Mouse (Mus musculus): ENCODE measurements at regions not wholly inside any gene's neighbourhood (a gene's known extent, or its start where the extent isn't known, plus 50 kb on each side); places are given as distances from the start of the nearest gene placed in this dataset.

GRCm38 (mm10) chr8:127890729-127891128 lies 467.7 kb upstream of the Nrp1 start:
- Histone ChIP-seq H3K36me3 (ENCODE audit: insufficient read depth) (no peaks in the 10 kb centered on the region), H3K4me1 (ENCODE audit: insufficient read depth) (no peaks in the 10 kb centered on the region), H3K4me3 (ENCODE audit: low read depth, low read length) (no peak overlapping the region), H3K27ac (ENCODE audit: low read depth, low read length) (no peak overlapping the region), H3K9ac (no peak overlapping the region), H3K9me3 (ENCODE audit: low read length) (no peaks in the 10 kb centered on the region), H3K27me3 (ENCODE audit: insufficient read depth, low read length) (no peaks in the 10 kb centered on the region; the same call in 1 of the 2 replicates), H3K4me2 (ENCODE audit: low read depth) (no peak overlapping the region)
- no peak for TF ChIP-seq CTCF (IDR thresholded peaks at IDR 0.05; ENCODE audit: low read depth)
- 64% methylated on average over 6 of the region's 6 CpGs for WGBS
- no peak for ATAC-seq
- DNase-seq, result no peak

GRCm38 (mm10) chr8:127894284-127894683 lies 464.1 kb upstream of the Nrp1 start:
- Histone ChIP-seq H3K9me3 (ENCODE audit: low read length) (no peaks in the 10 kb centered on the region), H3K4me1 (ENCODE audit: insufficient read depth) (no peaks in the 10 kb centered on the region), H3K4me3 (ENCODE audit: low read depth, low read length) (no peak overlapping the region), H3K27me3 (ENCODE audit: insufficient read depth, low read length) (no peaks in the 10 kb centered on the region), H3K4me2 (ENCODE audit: low read depth) (no peak overlapping the region), H3K9ac (no peak overlapping the region), H3K27ac (ENCODE audit: low read depth, low read length) (no peak overlapping the region), H3K36me3 (ENCODE audit: insufficient read depth) (no peaks in the 10 kb centered on the region)
- no peak for DNase-seq
- TF ChIP-seq CTCF (IDR thresholded peaks at IDR 0.05; ENCODE audit: low read depth), result no peak
- ATAC-seq, result no peak

- no peaks in the 10 kb centered on the region for H3K27me3 ChIP-seq (ENCODE audit: insufficient read depth, low read length)
- no peak for TF ChIP-seq CTCF (IDR thresholded peaks at IDR 0.05; ENCODE audit: low read depth)
- WGBS, result 62% methylated on average over 5 of the region's 5 CpGs
- no peaks in the 10 kb centered on the region for H3K4me1 ChIP-seq (ENCODE audit: insufficient read depth)
- H3K9ac ChIP-seq, result no peak overlapping the region
- DNase-seq (no peak), ATAC-seq (no peak)
- no peak overlapping the region for H3K4me3 ChIP-seq (ENCODE audit: low read depth, low read length)
- no peaks in the 10 kb centered on the region for H3K36me3 ChIP-seq (ENCODE audit: insufficient read depth)
- no peaks in the 10 kb centered on the region for H3K9me3 ChIP-seq (ENCODE audit: low read length)
- H3K27ac ChIP-seq (ENCODE audit: low read depth, low read length), result no peak overlapping the region
- H3K4me2 ChIP-seq (ENCODE audit: low read depth), result no peak overlapping the region
Observed at GRCm38 (mm10) chr8:127908436-127908835, 450.0 kb upstream of the Nrp1 start.

GRCm38 (mm10) chr8:127909580-127909979 lies 448.8 kb upstream of the Nrp1 start:
- no peaks in the 10 kb centered on the region for H3K36me3 ChIP-seq (ENCODE audit: insufficient read depth)
- 93% methylated on average over 2 of the region's 2 CpGs for WGBS
- H3K27me3 ChIP-seq (ENCODE audit: insufficient read depth, low read length), result no peaks in the 10 kb centered on the region
- H3K4me2 ChIP-seq (ENCODE audit: low read depth), result no peak overlapping the region
- H3K9me3 ChIP-seq (ENCODE audit: low read length), result no peaks in the 10 kb centered on the region
- no peak for ATAC-seq
- no peak overlapping the region for H3K9ac ChIP-seq
- no peak for DNase-seq
- peaks cover 5% of the 10 kb centered on the region; the same call in 1 of the 2 replicates for H3K4me1 ChIP-seq (ENCODE audit: insufficient read depth)
- no peak for TF ChIP-seq CTCF (IDR thresholded peaks at IDR 0.05; ENCODE audit: low read depth)
- no peak overlapping the region for H3K4me3 ChIP-seq (ENCODE audit: low read depth, low read length)
- H3K27ac ChIP-seq (ENCODE audit: low read depth, low read length), result no peak overlapping the region

- H3K4me3 ChIP-seq (ENCODE audit: low read depth, low read length), result no peak overlapping the region
Observed at GRCm38 (mm10) chr8:127914086-127914485, 444.3 kb upstream of the Nrp1 start.

GRCm38 (mm10) chr8:127914914-127915313 lies 443.5 kb upstream of the Nrp1 start:
- peaks cover 8% of the 10 kb centered on the region for H3K4me1 ChIP-seq (ENCODE audit: insufficient read depth)
- no peaks in the 10 kb centered on the region for H3K27me3 ChIP-seq (ENCODE audit: insufficient read depth, low read length)
- H3K9ac ChIP-seq, result no peak overlapping the region
- H3K36me3 ChIP-seq (ENCODE audit: insufficient read depth), result no peaks in the 10 kb centered on the region
- H3K9me3 ChIP-seq (ENCODE audit: low read length), result no peaks in the 10 kb centered on the region
- H3K4me3 ChIP-seq (ENCODE audit: low read depth, low read length), result no peak overlapping the region
- no peak overlapping the region for H3K27ac ChIP-seq (ENCODE audit: low read depth, low read length)
- H3K4me2 ChIP-seq (ENCODE audit: low read depth), result no peak overlapping the region
- WGBS, result 66% methylated on average over 2 of the region's 2 CpGs
- ATAC-seq (0 out of 2 replicates have a peak, but pooled peaks have one; percentile 8), DNase-seq (no peak)
- TF ChIP-seq CTCF (IDR thresholded peaks at IDR 0.05; ENCODE audit: low read depth), result no peak

More at GRCm38 (mm10) chr8:127914086-127914485, 444.3 kb upstream of the Nrp1 start:
- peak; percentile 23 for DNase-seq
- no peak for TF ChIP-seq CTCF (IDR thresholded peaks at IDR 0.05; ENCODE audit: low read depth)
- Histone ChIP-seq H3K27me3 (ENCODE audit: insufficient read depth, low read length) (no peaks in the 10 kb centered on the region), H3K27ac (ENCODE audit: low read depth, low read length) (no peak overlapping the region), H3K4me2 (ENCODE audit: low read depth) (no peak overlapping the region), H3K36me3 (ENCODE audit: insufficient read depth) (no peaks in the 10 kb centered on the region), H3K9me3 (ENCODE audit: low read length) (no peaks in the 10 kb centered on the region), H3K4me1 (ENCODE audit: insufficient read depth) (peaks cover 8% of the 10 kb centered on the region), H3K9ac (no peak overlapping the region)
- no peak for ATAC-seq
- WGBS, result 49% methylated on average over 3 of the region's 3 CpGs

GRCm38 (mm10) chr8:127915591-127916028 lies 442.8 kb upstream of the Nrp1 start:
- ATAC-seq (peak; percentile 88), DNase-seq (peak; percentile 49)
- no peak overlapping the region for H3K4me2 ChIP-seq (ENCODE audit: low read depth)
- peaks cover 8% of the 10 kb centered on the region for H3K4me1 ChIP-seq (ENCODE audit: insufficient read depth)
- H3K27ac ChIP-seq (ENCODE audit: low read depth, low read length), result 0 out of 2 replicates have a peak overlapping the region, but pooled peaks have one; percentile 16
- no peak for TF ChIP-seq CTCF (IDR thresholded peaks at IDR 0.05; ENCODE audit: low read depth)
- H3K9me3 ChIP-seq (ENCODE audit: low read length), result no peaks in the 10 kb centered on the region
- H3K4me3 ChIP-seq (ENCODE audit: low read depth, low read length), result no peak overlapping the region
- H3K9ac ChIP-seq, result no peak overlapping the region
- H3K27me3 ChIP-seq (ENCODE audit: insufficient read depth, low read length), result no peaks in the 10 kb centered on the region
- WGBS, result 34% methylated on average over 2 of the region's 2 CpGs
- H3K36me3 ChIP-seq (ENCODE audit: insufficient read depth), result no peaks in the 10 kb centered on the region
